Mouse (Mus musculus) neural tube, embryonic 11.5 days (tissue): ENCODE measurements at regions not wholly inside any gene's neighbourhood (a gene's known extent, or its start where the extent isn't known, plus 50 kb on each side); places are given as distances from the start of the nearest gene placed in this dataset.
"Not testable (repeated sequence)": the region's sequence is repeated elsewhere in the genome, so short reads cannot be mapped to it uniquely, and the experiment has no call there.

Source experiments
- ATAC-seq: fragments of 200-750 bp; cut with Nextera tagmentation; 2 replicates; pipeline ENCODE4 v1.8.0; 2017; ENCODE audit warnings: moderate number of reproducible peaks, mild to moderate bottlenecking, moderate TSS enrichment, moderate library complexity; ENCODE audit not compliant: insufficient read depth, low FRiP score, low TSS enrichment
- DNase-seq: peaks from one replicate; pipeline ENCODE4 v3.0.0-alpha.2; 2015; ENCODE audit warnings: low spot score
- H3K27ac ChIP-seq: fragments of 300-500 bp; sonication (generic); 2 replicates; pipeline ENCODE4 v1.5.1; 2014; ENCODE audit warnings: low read depth, mild to moderate bottlenecking, low read length
- H3K27me3 ChIP-seq: fragments of 300-500 bp; sonication (generic); 2 replicates; pipeline ENCODE4 v1.6.1; 2014; ENCODE audit warnings: mild to moderate bottlenecking, low read length, mixed read lengths; ENCODE audit not compliant: control insufficient read depth, insufficient read depth
- H3K36me3 ChIP-seq: fragments of 300-500 bp; sonication (generic); 2 replicates; pipeline ENCODE4 v1.6.1; 2014; ENCODE audit warnings: mild to moderate bottlenecking, low read length, moderate library complexity, mixed read lengths; ENCODE audit not compliant: control insufficient read depth, insufficient read depth
- H3K4me1 ChIP-seq: fragments of 300-500 bp; sonication (generic); 2 replicates; pipeline ENCODE4 v1.6.1; 2014; ENCODE audit warnings: low read length, mixed read lengths; ENCODE audit not compliant: control insufficient read depth, insufficient read depth
- H3K4me2 ChIP-seq: fragments of 300-500 bp; sonication (generic); 2 replicates; pipeline ENCODE4 v1.6.1; 2014; ENCODE audit warnings: low read depth, mild to moderate bottlenecking, moderate library complexity
- H3K4me3 ChIP-seq: fragments of 300-500 bp; sonication (generic); 2 replicates; pipeline ENCODE4 v1.5.1; 2014; ENCODE audit warnings: low read depth, low read length
- H3K9ac ChIP-seq: fragments of 300-500 bp; sonication (generic); 2 replicates; pipeline ENCODE4 v1.6.1; 2014; ENCODE audit warnings: mild to moderate bottlenecking, low read length
- H3K9me3 ChIP-seq: fragments of 300-500 bp; sonication (generic); 2 replicates; pipeline ENCODE4 v1.6.1; 2016; ENCODE audit warnings: low read length; ENCODE audit not compliant: control insufficient read depth
- WGBS: fragments of 180-500 bp; shearing (Covaris S2); extraction: QIAGEN DNeasy Blood & Tissue Kit; methylation state at CpG from one replicate; pipeline ENCODE4 v1.1.7; 2014; 5-methylcytosine and 5-hydroxymethylcytosine counted together

GRCm38 (mm10) chr13:4778264-4778823 is 169.4 kb upstream of the Akr1e1 start:
- DNase-seq, ATAC-seq, H3K36me3 ChIP-seq, H3K9me3 ChIP-seq, H3K4me3 ChIP-seq, H3K27ac ChIP-seq, H3K4me2 ChIP-seq, H3K4me1 ChIP-seq, H3K27me3 ChIP-seq, H3K9ac ChIP-seq: not testable (repeated sequence)
- WGBS, result 76% methylated on average over 3 of the region's 3 CpGs

DNA sequence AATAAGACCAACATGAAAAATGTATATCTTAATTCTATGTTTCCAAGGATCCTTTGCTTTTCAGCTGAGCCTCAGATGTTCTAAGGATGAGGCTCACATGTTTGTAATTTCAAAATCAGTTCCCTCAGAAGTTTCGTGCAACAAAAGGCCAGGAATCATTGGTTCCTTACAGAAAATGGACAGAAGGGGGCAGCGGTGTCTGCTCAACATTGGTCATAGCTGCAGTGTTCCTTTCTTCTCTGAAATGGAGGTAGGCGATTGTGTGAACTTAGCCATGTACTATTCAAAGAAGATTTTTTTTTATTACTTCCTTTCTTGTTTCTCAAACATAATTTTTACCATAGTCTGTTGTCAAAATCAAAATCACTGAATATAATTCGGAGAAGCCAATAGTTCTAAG is 167.9 kb upstream of the Akr1e1 start:
- H3K36me3 ChIP-seq, result no peaks in the 10 kb centered on the region
- H3K27ac ChIP-seq, result no peak overlapping the region
- H3K9me3 ChIP-seq, result no peaks in the 10 kb centered on the region
- H3K27me3 ChIP-seq, result no peaks in the 10 kb centered on the region
- H3K4me2 ChIP-seq, result no peak overlapping the region
- peak; percentile 17 for DNase-seq
- WGBS, result 43% methylated on average over 4 of the region's 4 CpGs
- H3K9ac ChIP-seq, result no peak overlapping the region
- ATAC-seq, result no peak
- H3K4me1 ChIP-seq, result no peaks in the 10 kb centered on the region
- no peak overlapping the region for H3K4me3 ChIP-seq

DNA sequence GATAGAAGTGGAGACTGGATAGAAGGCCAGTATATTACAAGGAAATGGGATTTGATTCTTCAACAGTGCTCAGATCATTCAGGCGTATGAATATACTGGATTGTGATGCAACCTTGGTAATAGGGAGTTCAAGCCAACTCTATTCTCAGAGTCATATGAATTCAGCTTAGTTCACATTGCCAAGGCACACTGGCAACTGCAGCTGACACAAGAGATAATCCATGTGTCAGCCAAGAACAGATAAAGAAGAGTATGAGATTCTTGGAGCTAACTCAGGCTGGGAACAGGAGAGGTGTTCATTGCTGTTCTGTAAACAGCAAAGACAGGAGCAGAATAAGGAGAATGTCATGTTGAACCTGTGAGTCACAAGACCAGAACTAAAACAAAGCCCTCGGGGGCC is 163.3 kb upstream of the Akr1e1 start:
- no peak for DNase-seq
- Histone ChIP-seq H3K4me2 (no peak overlapping the region), H3K4me1 (no peaks in the 10 kb centered on the region), H3K27me3 (no peaks in the 10 kb centered on the region), H3K36me3 (no peaks in the 10 kb centered on the region), H3K27ac (no peak overlapping the region), H3K9me3 (no peaks in the 10 kb centered on the region), H3K9ac (no peak overlapping the region), H3K4me3 (no peak overlapping the region)
- ATAC-seq, result no peak
- WGBS, result 88% methylated on average over 2 of the region's 2 CpGs

DNA sequence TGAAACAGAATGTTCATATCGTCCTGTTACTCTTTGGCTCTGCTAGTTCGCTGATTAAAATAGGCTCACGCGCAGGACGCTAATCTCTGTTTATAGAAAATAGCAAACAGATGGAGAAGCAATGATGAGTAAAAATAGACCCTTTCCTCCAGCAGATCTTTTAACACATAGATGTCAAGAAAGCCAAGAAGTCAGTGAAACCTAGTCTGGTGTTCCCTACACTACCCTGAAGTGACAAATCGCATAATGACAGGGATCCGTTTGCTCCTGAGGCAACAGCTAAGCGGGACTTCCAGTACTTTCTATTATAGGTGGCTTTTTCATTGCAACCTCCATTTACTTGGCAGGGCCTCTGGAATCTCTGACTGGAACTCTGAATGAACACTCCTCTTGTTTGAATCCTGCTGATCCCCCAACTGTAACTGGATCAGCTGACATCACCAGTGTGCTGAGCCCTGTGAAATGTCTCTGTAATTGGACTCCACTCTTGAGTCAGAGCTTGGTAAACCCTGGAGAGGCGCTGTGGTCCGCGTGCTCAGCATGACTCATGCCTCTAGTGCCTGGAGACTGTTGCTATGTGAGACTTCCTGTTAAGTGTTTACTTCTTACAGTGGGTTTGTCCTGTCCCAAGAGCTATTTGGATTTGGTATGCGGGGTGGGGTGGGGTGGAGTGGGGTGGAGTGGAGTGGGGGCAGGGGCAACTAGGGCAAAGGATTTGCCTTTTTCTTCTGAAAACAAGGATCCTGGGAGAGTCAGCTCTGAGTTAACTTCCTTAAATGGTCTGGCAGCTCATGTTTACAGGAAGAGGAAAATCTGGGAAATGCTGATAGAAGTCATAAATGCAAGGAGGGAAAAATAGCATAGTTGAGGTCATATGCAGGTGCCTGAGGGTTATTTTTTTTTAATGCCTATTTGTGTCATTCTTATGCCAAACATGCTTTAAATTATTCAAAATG is 162.4 kb upstream of the Akr1e1 start:
- H3K9me3 ChIP-seq, result no peaks in the 10 kb centered on the region
- H3K9ac ChIP-seq, result no peak overlapping the region
- no peaks in the 10 kb centered on the region for H3K27me3 ChIP-seq
- 54% methylated on average over 12 of the region's 12 CpGs for WGBS
- no peaks in the 10 kb centered on the region for H3K36me3 ChIP-seq
- DNase-seq, result peak; percentile 69
- ATAC-seq, result peak; percentile 74
- no peak overlapping the region for H3K4me3 ChIP-seq
- no peak overlapping the region for H3K27ac ChIP-seq
- H3K4me1 ChIP-seq, result no peaks in the 10 kb centered on the region
- no peak overlapping the region for H3K4me2 ChIP-seq

DNA sequence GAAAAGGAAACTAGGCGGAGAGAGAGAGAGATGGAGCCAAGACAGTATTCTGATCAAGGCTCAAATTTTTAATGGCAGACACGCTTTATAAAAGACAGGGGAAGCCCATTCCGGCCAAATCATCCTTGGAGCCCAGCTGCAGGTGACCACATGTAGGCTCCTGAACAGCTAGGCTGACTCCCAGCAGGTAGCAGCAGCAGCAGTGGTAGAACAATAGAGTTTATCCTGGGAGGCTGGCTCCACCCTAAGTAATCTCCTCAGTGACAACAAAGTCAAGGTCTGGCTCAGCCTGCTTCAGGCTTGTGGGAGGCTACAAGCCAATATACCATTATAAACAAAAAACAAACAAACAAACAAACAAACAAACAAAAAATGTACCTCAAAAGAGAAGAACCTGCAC is 151.0 kb upstream of the Akr1e1 start:
- no peak for ATAC-seq
- no peak overlapping the region for H3K9ac ChIP-seq
- no peaks in the 10 kb centered on the region for H3K27me3 ChIP-seq
- no peaks in the 10 kb centered on the region for H3K36me3 ChIP-seq
- H3K4me3 ChIP-seq, result no peak overlapping the region
- H3K9me3 ChIP-seq, result no peaks in the 10 kb centered on the region
- no peaks in the 10 kb centered on the region for H3K4me1 ChIP-seq
- H3K27ac ChIP-seq, result no peak overlapping the region
- 40% methylated on average over 3 of the region's 3 CpGs for WGBS
- no peak overlapping the region for H3K4me2 ChIP-seq
- DNase-seq, result no peak

GRCm38 (mm10) chr13:4756529-4756928 is 147.6 kb upstream of the Akr1e1 start:
- Histone ChIP-seq H3K27ac (no peak overlapping the region), H3K36me3 (no peaks in the 10 kb centered on the region), H3K9ac (no peak overlapping the region), H3K4me1 (no peaks in the 10 kb centered on the region), H3K4me3 (no peak overlapping the region), H3K27me3 (no peaks in the 10 kb centered on the region), H3K4me2 (no peak overlapping the region), H3K9me3 (no peaks in the 10 kb centered on the region)
- no peak for ATAC-seq
- DNase-seq, result no peak

- no peak overlapping the region for H3K27ac ChIP-seq
- 70% methylated on average over 2 of the region's 2 CpGs for WGBS
- H3K27me3 ChIP-seq, result no peaks in the 10 kb centered on the region
- H3K4me1 ChIP-seq, result no peaks in the 10 kb centered on the region
- H3K4me3 ChIP-seq, result no peak overlapping the region
- no peaks in the 10 kb centered on the region for H3K9me3 ChIP-seq
- ATAC-seq (no peak), DNase-seq (no peak)
- H3K4me2 ChIP-seq, result no peak overlapping the region
- no peaks in the 10 kb centered on the region for H3K36me3 ChIP-seq
- H3K9ac ChIP-seq, result no peak overlapping the region
Observed at GRCm38 (mm10) chr13:4742930-4743329, 134.0 kb upstream of the Akr1e1 start.

DNA sequence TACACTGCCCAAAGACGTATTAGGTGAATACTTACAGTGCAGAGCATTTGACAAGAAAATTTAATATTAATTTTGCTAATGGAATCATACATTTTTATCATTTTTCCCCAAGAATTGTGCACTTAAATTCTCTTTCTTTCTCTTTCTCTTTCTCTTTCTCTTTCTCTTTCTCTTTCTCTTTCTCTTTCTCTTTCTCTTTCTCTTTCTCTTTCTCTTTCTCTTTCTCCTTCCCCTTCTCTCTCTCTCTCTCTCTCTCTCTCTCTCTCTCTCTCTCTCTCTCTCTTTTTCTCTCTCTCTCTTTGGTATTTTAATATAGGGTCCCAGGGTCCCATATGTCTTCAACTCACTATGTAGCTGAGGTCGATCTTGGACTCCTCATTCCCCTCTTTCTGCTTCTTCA is 107.3 kb upstream of the Akr1e1 start:
- not testable (repeated sequence) for H3K4me3 ChIP-seq, H3K36me3 ChIP-seq, H3K4me2 ChIP-seq, H3K27ac ChIP-seq, H3K9me3 ChIP-seq, H3K27me3 ChIP-seq, H3K4me1 ChIP-seq, ATAC-seq, DNase-seq, H3K9ac ChIP-seq
- 87% methylated on average over 2 of the region's 2 CpGs for WGBS

- Histone ChIP-seq H3K4me1 (no peaks in the 10 kb centered on the region), H3K9me3 (no peaks in the 10 kb centered on the region), H3K36me3 (no peaks in the 10 kb centered on the region), H3K27ac (no peak overlapping the region), H3K9ac (no peak overlapping the region), H3K4me3 (no peak overlapping the region), H3K4me2 (no peak overlapping the region), H3K27me3 (no peaks in the 10 kb centered on the region)
- ATAC-seq (no peak), DNase-seq (no peak)
- 94% methylated on average over 1 of the region's 1 CpGs for WGBS
Observed at GRCm38 (mm10) chr13:4714724-4715123, 105.8 kb upstream of the Akr1e1 start.
